Mouse (Mus musculus) liver, embryonic 16.5 days (tissue): ENCODE results near the gene Klf3. TPM values are rescaled to one million over a fixed set of nuclear protein-coding genes. Genes with fewer than 3 reads are reported as not detected.

Experiments used
- ATAC-seq: fragments of 200-750 bp; cut with Nextera tagmentation; 2 replicates; pipeline ENCODE4 v1.8.0; 2017; ENCODE audit warnings: low read depth, mild to moderate bottlenecking, moderate number of reproducible peaks, moderate library complexity
- H3K27ac ChIP-seq: fragments of 300-500 bp; sonication (generic); 2 replicates; pipeline ENCODE4 v1.5.1; 2014; ENCODE audit warnings: mild to moderate bottlenecking, low read length
- H3K27me3 ChIP-seq: fragments of 300-500 bp; sonication (generic); 2 replicates; pipeline ENCODE4 v1.6.1; 2014; ENCODE audit warnings: low read depth, low read length, mixed read lengths; ENCODE audit not compliant: control insufficient read depth, insufficient read depth
- H3K36me3 ChIP-seq: fragments of 300-500 bp; sonication (generic); 2 replicates; pipeline ENCODE4 v1.6.1; 2014; ENCODE audit warnings: mild to moderate bottlenecking; ENCODE audit not compliant: control insufficient read depth, insufficient read depth
- H3K4me1 ChIP-seq: fragments of 300-500 bp; sonication (generic); 2 replicates; pipeline ENCODE4 v1.6.1; 2014; ENCODE audit warnings: low read depth, low read length, mixed read lengths; ENCODE audit not compliant: control insufficient read depth
- H3K4me2 ChIP-seq: fragments of 300-500 bp; sonication (generic); 2 replicates; pipeline ENCODE4 v1.6.1; 2014; ENCODE audit warnings: low read depth, low read length, mixed read lengths
- H3K4me3 ChIP-seq: fragments of 300-500 bp; sonication (generic); 2 replicates; pipeline ENCODE4 v1.5.1; 2014; ENCODE audit warnings: low read depth, mild to moderate bottlenecking, low read length
- H3K9ac ChIP-seq: fragments of 300-500 bp; sonication (generic); 2 replicates; pipeline ENCODE4 v1.6.1; 2014; ENCODE audit warnings: low read depth, low read length
- H3K9me3 ChIP-seq: fragments of 300-500 bp; sonication (generic); replicated peaks from 2 replicates; pipeline ENCODE4 v1.6.1; 2016; ENCODE audit warnings: low read length; ENCODE audit not compliant: control insufficient read depth
- WGBS: fragments of 180-500 bp; shearing (Covaris S2); extraction: QIAGEN DNeasy Blood & Tissue Kit; methylation state at CpG from one replicate; pipeline ENCODE4 v1.1.7; 2014; ENCODE audit not compliant: insufficient replicate concordance; 5-methylcytosine and 5-hydroxymethylcytosine counted together
- polyA plus RNA-seq: library from polyadenylated mRNA; unstranded; fragments of >200 nt; fragmentation: Nextera tagmentation; extraction: Ambion mirVana; gene quantifications from 2 replicates; pipeline ENCODE4 v1.2.1, GENCODE M21; 2015

The Klf3 gene
- polyA plus RNA-seq, 1 experiment from 2014 or later = 88.9 TPM

DNA sequence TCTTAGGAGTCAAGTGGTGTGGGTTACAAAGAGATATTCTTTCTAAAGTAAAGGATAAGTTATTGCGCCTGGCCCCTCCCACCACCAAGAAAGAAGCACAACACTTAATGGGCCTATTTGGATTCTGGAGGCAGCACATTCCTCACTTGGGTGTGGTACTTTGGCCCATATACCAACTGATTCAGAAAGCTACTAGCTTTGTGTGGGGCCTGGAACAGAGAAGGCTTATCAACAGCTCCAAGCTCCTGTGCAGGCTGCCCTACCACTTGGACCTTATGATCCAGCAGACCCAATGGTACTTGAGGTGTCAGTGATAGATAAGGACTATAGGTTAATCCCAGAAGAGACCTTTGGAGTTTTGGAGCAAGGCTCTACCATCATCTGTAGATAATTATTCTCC is 15.0 kb upstream of the Klf3 start:
- no peaks in the 10 kb centered on the region for H3K9me3 ChIP-seq
- no peaks in the 10 kb centered on the region for H3K27me3 ChIP-seq
- H3K27ac ChIP-seq = no peak overlapping the region; the same call in 1 of the 2 replicates
- H3K4me2 ChIP-seq = no peak overlapping the region
- no peak overlapping the region for H3K9ac ChIP-seq
- no peaks in the 10 kb centered on the region for H3K36me3 ChIP-seq
- WGBS = 79% methylated on average over 1 of the region's 1 CpGs
- no peak for ATAC-seq
- peaks cover 5% of the 10 kb centered on the region for H3K4me1 ChIP-seq
- H3K4me3 ChIP-seq = no peak overlapping the region

DNA sequence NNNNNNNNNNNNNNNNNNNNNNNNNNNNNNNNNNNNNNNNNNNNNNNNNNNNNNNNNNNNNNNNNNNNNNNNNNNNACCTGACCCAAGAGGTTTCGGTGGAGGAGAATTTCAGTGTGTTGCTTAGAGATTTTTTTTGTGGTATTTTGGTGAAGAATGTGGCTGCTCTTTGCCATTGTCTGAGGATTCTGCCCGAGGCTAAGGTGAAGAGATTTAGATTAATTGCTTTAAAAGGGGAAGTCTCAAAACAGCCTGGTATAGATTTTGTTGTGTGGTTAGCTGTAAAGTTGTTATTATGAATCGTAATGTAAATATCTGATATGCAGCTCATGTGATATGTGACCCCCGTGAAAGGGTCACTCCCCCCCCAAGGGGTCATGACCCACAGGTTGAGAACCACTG is 5.0 kb upstream of the Klf3 start:
- Histone ChIP-seq H3K9ac (no peak overlapping the region), H3K4me3 (no peak overlapping the region), H3K27me3 (peaks cover 9% of the 10 kb centered on the region), H3K4me1 (peaks cover 13% of the 10 kb centered on the region), H3K27ac (no peak overlapping the region), H3K4me2 (no peak overlapping the region), H3K9me3 (peaks cover 3% of the 10 kb centered on the region; the same call in 1 of the 2 replicates), H3K36me3 (no peaks in the 10 kb centered on the region)
- 56% methylated on average over 4 of the region's 4 CpGs for WGBS
- ATAC-seq = no peak

DNA sequence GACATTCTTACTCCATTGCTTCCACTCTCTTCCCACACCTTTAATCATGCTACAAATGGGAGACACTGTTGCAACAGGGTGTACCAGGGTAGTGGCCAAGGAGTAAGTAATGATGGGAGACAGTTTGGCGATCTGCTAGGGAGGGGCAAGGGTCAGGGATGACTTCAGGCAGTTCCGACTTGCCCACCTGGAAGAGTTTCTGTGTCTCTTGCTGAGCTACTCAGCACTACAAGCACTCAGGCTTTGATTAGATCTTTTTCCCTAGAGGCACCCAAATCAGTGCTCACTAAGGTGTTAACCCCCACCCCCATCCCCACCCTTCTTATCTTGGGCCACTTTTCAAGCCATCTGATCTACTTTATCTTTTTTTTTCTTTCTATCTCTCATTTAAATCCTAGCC is 1.6 kb upstream of the Klf3 start:
- 76% methylated on average over 2 of the region's 2 CpGs for WGBS
- no peak overlapping the region for H3K9ac ChIP-seq
- H3K9me3 ChIP-seq = no peaks in the 10 kb centered on the region
- H3K4me3 ChIP-seq = no peak overlapping the region
- H3K27ac ChIP-seq = no peak overlapping the region
- peaks cover 9% of the 10 kb centered on the region for H3K27me3 ChIP-seq
- H3K36me3 ChIP-seq = peaks cover 3% of the 10 kb centered on the region; the same call in 1 of the 2 replicates
- ATAC-seq = no peak
- H3K4me2 ChIP-seq = no peak overlapping the region
- H3K4me1 ChIP-seq = peaks cover 22% of the 10 kb centered on the region

DNA sequence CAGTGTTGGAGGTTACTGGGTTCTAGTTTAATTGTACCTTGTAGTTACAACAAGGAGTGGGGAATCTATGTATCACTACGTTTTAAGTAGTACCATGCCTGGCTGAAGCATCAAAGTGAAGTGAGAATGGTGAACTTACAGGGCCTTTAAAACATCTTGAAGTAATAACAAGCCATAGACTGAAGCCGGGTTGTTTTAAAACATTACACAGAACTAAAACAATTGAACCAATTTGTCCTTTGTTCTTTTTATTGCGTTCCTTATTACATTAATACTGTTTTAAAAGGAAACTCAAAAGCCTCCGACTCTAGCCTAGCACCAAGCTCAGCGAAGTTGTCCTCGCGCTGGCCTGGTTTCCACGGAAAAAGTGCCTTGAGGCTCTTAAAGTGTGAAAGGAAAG is 1.0 kb upstream of the Klf3 start:
- Histone ChIP-seq H3K9me3 (no peaks in the 10 kb centered on the region), H3K27me3 (peaks cover 9% of the 10 kb centered on the region), H3K9ac (peak overlapping the region; percentile 99), H3K36me3 (peaks cover 3% of the 10 kb centered on the region; the same call in 1 of the 2 replicates), H3K4me2 (peak overlapping the region; percentile 91), H3K4me1 (peaks cover 25% of the 10 kb centered on the region), H3K4me3 (peak overlapping the region; percentile 95), H3K27ac (peak overlapping the region; percentile 97)
- ATAC-seq = no peak
- WGBS = 19% methylated on average over 8 of the region's 8 CpGs

DNA sequence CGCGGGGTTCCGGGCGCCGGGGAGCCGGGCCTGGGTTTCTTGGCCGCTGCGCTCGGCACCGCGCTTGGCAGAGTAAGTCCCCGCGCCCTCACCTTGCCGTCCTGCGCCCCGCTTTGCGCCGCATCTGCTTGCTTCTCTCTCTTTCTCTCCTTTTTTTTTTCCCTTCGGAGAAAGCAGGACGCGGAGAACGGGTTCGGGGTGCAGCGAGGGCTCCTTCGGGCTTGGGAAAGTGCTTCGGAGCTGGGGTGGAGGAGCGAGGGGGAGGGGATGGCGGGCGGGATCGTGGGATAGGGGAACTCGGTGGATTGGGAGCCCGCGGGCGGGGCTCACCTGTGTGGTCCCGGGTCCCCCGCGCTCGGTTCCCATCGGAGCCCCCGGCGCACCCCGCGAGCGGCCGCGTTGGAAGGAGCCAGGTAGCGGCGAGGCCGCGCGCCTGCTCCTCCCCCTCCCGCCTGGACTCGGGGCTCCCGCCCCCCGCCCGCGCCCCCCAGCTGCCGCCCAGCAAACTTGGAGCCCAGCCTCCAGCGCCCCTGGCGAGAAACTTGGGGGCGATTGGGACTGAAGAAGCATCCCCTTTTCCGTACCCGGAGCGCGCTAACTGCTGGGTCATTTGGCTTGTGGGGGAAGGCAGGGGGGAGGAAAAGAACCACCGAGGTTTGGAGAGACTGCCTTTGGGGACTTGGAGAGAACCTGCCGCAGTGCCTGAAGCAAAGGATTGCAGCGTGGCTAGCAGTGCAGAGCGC is 703 bp downstream of the Klf3 start:
- WGBS = under 1% methylated on average over 60 of the region's 69 CpGs
- H3K4me2 ChIP-seq = peak overlapping the region; percentile 91
- peaks cover 10% of the 10 kb centered on the region for H3K36me3 ChIP-seq
- ATAC-seq = no peak
- H3K27me3 ChIP-seq = peaks cover 9% of the 10 kb centered on the region
- peak overlapping the region; percentile 95 for H3K4me3 ChIP-seq
- H3K27ac ChIP-seq = peak overlapping the region; percentile 97
- H3K4me1 ChIP-seq = peaks cover 40% of the 10 kb centered on the region
- H3K9ac ChIP-seq = peak overlapping the region; percentile 99
- H3K9me3 ChIP-seq = no peaks in the 10 kb centered on the region

DNA sequence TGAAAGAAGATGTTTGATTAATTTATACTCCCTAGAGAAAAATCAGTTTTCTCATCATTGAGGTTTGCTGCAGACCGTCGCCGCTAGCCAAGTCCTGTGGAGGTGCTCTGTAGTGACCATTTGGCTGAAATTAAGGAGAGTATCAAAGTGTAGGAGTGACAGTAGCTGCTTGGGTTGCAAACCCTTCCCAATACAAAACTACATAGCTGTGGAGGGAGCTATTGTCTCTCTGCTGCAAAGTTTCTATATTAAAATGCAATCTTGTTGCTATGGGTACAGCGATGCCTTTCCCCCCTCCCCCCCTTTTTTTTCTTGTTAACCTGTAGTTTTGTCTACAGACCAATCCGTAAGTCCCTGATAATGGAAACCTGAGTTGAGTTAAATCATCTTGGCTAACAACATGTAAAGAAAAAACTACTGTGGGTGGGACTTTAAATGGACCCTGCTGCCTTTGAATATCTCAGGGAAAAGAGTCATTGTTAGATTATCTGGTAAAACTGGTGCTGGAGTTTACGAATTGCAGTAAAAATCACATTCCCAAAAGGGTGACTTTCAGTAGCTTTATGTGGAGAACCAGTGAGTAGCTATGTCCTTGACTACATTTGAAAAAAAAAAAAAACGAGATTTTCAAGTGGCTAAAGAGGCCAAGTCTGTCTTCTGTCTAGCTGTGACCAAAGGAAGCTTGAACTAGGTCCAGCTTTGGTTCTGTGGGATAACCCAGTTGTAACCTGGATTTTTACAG is 2.1 kb downstream of the Klf3 start:
- no peak for ATAC-seq
- H3K9me3 ChIP-seq = no peaks in the 10 kb centered on the region
- H3K4me1 ChIP-seq = peaks cover 54% of the 10 kb centered on the region
- H3K9ac ChIP-seq = peak overlapping the region; percentile 73
- 16% methylated on average over 7 of the region's 7 CpGs for WGBS
- peak overlapping the region; percentile 71 for H3K4me3 ChIP-seq
- H3K27ac ChIP-seq = peak overlapping the region; percentile 81
- H3K36me3 ChIP-seq = peaks cover 19% of the 10 kb centered on the region
- peaks cover 9% of the 10 kb centered on the region for H3K27me3 ChIP-seq
- peak overlapping the region; percentile 76 for H3K4me2 ChIP-seq

DNA sequence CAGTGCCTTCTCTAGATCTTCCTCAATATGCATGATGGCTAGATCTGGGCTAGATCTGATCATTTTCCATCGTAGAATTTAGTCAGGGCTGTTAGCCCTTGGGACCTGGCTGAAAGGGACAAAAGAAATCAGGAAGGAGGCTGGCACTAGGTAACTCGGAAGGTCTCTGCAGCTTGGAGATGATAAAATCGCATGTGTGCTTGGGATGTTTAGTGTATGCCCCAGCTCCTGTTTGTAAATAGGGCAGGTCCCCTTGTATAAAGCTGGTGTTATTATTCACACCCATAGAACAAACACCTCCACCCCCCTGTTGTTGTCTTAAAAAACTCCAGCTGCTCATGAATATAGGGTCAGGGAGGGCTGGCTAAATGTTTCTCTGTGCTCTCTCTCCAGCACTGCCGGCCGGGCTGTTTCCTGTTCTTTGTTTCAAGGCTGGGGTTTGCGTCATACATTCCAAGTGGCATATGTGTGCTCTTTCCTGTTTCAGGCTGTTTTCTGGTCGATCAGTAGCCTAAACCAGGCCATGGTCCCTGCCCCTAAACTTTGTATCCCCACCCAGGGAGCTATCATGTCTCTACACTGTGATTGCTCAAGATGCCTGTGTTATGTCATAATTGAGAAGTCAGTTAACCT is 2.8 kb downstream of the Klf3 start:
- Histone ChIP-seq H3K27me3 (peaks cover 7% of the 10 kb centered on the region), H3K4me1 (peaks cover 61% of the 10 kb centered on the region), H3K4me3 (peak overlapping the region; percentile 71), H3K27ac (peak overlapping the region; percentile 81), H3K4me2 (peak overlapping the region; percentile 76), H3K9me3 (no peaks in the 10 kb centered on the region), H3K36me3 (peaks cover 19% of the 10 kb centered on the region), H3K9ac (peak overlapping the region; percentile 73)
- 4% methylated on average over 7 of the region's 7 CpGs for WGBS
- ATAC-seq = peak; percentile 4

DNA sequence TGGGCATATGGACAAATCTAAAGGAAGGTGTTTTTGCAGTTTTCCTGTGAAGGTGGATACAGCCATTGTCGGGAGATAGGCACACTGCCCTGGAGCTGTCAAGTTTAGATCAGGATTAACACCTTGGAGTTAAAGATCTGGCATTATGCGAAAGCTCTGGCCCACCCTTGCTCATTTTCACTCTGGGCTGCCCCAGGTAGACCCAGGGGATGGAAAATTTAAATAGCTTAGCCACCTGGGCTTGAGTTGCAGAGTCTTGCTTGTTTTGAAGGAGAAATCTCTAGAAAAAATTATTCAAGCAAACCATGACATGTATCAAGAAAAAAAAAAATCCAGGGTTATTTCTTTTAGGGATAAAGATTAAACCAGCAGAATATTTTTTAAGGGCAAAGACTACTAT is 3.4 kb downstream of the Klf3 start:
- H3K27me3 ChIP-seq = peaks cover under 1% of the 10 kb centered on the region
- H3K9me3 ChIP-seq = no peaks in the 10 kb centered on the region
- ATAC-seq = no peak
- H3K27ac ChIP-seq = peak overlapping the region; percentile 81
- H3K4me3 ChIP-seq = peak overlapping the region; percentile 71
- peak overlapping the region; percentile 73 for H3K9ac ChIP-seq
- WGBS = 29% methylated on average over 2 of the region's 2 CpGs
- H3K36me3 ChIP-seq = peaks cover 19% of the 10 kb centered on the region
- H3K4me2 ChIP-seq = peak overlapping the region; percentile 76
- peaks cover 61% of the 10 kb centered on the region for H3K4me1 ChIP-seq
